Mouse (Mus musculus) G1E-ER4 (cell line): Measurements from ENCODE around the gene Aff3. TPM values are rescaled to one million over a fixed set of nuclear protein-coding genes. Genes with fewer than 3 reads are reported as not detected.

Experiments
- GATA1 ChIP-seq: IDR thresholded peaks from one replicate; pipeline ENCODE4 v1.8.0; 2012; ENCODE audit warnings: low read length, inconsistent platforms
- polyA plus RNA-seq: library from polyadenylated mRNA; stranded (reverse); fragments of >175 nt; gene quantifications from 2 replicates; pipeline ENCODE4 v1.2.3, GENCODE M21; 2012

The Aff3 gene
- polyA plus RNA-seq, 1 experiment = 9.7 TPM

DNA sequence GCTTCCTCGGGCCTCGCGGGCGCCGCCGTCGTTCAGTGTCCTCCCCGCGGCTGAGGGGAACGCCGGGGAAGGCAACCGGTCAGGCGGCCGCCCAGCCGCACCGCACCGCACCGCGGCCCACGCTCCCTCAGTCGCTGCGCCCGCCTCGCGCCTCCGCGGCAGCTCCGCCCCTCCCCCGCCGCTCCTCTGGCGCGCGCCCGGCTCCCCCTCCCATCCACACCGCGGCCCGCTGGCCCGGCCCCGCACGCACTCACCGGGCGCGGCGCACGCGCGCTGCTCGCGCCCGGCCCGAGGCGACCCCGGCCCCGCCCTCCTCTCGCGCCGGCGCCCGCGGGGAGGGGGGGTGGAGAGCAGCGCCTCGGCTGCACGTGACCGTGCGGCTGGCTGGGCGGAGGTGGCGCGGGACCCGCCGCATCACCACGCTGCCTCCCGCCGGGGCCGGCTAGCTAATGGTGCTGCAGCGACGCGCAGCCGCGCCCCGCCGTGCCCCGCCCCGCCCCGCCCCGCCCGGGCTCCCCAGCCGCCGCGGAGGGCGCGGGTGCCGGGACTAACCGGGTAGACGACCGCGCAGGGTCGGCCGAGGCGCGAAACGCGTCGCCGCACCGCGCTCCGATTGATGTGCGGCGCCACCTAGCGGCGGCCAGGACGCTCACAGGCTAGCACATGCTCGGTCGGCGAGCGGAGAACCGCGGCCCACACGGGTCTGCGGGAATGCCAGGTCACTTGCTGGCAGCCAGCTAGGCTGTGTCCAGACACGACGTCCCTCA, 535.1 kb downstream of the Aff3 start, which contains the start of gene Rev1:
Gene Rev1 (minus strand): TSS at position 301 of the 767 bp plus-strand sequence.
- TF ChIP-seq GATA1 = no peak

- no peak for TF ChIP-seq GATA1
Observed at GRCm38 (mm10) chr1:38128919-38129436, 535.8 kb downstream of the Aff3 start.

Other genes with a start within 250 kb of the Aff3 start
- gene Lonrf2, start 171.8 kb upstream of the Aff3 start, polyA plus RNA-seq = 2.5 and 3.7 TPM in 2 replicates
- gene Chst10, start 233.2 kb upstream of the Aff3 start, polyA plus RNA-seq = 16.2 and 24.4 TPM in 2 replicates